Mouse (Mus musculus) myocyte (in vitro differentiated cells): Measurements from ENCODE around the gene Chrm2.

Experiments used
- CEBPB ChIP-seq: IDR thresholded peaks from 2 replicates; pipeline ENCODE4 v1.6.1; 2011; ENCODE audit warnings: mild to moderate bottlenecking, moderate library complexity; ENCODE audit not compliant: poor library complexity, insufficient read depth, severe bottlenecking
- MAX ChIP-seq: IDR thresholded peaks from one replicate; pipeline ENCODE4 v1.6.1; 2011; ENCODE audit warnings: low read depth, mild to moderate bottlenecking, control low read depth
- POLR2A ChIP-seq: IDR thresholded peaks from one replicate; pipeline ENCODE4 v1.6.1; 2011; ENCODE audit warnings: low read depth, mild to moderate bottlenecking, control low read depth, moderate library complexity; ENCODE audit not compliant: insufficient read length
- POLR2AphosphoS2 ChIP-seq: IDR thresholded peaks from one replicate; pipeline ENCODE4 v1.6.1; 2011; ENCODE audit warnings: low read depth, control low read depth; ENCODE audit not compliant: insufficient read length
- REST ChIP-seq: IDR thresholded peaks from one replicate; pipeline ENCODE4 v1.6.1; 2011; ENCODE audit warnings: mild to moderate bottlenecking, control low read depth, moderate library complexity; ENCODE audit not compliant: insufficient read depth, insufficient read length
- SRF ChIP-seq: IDR thresholded peaks from one replicate; pipeline ENCODE4 v1.6.1; 2011; ENCODE audit warnings: low read depth; ENCODE audit not compliant: control insufficient read depth, insufficient read length
- TCF3 ChIP-seq: IDR thresholded peaks from one replicate; pipeline ENCODE4 v1.6.1; 2011; ENCODE audit warnings: low read depth, control low read depth; ENCODE audit not compliant: insufficient read length
- USF1 ChIP-seq: IDR thresholded peaks from one replicate; pipeline ENCODE4 v1.6.1; 2011; ENCODE audit warnings: low read depth, mild to moderate bottlenecking, control low read depth, moderate library complexity

GRCm38 (mm10) chr6:36517242-36517641 is 129.4 kb downstream of the Chrm2 start:
- no peak for TF ChIP-seq USF1
- TF ChIP-seq POLR2A, result no peak
- no peak for TF ChIP-seq SRF
- no peak for TF ChIP-seq MAX
- no peak for TF ChIP-seq POLR2AphosphoS2
- TF ChIP-seq REST, result no peak
- no peak for TF ChIP-seq CEBPB
- no peak for TF ChIP-seq TCF3
